Mouse (Mus musculus) bone marrow, adult 2 months (tissue): ENCODE measurements around the gene Col6a5. TPM values are rescaled to one million over a fixed set of nuclear protein-coding genes. Genes with fewer than 3 reads are reported as not detected.

Experiments used
- H3K27ac ChIP-seq: fragments of 200-500 bp; 2 replicates; pipeline ENCODE4 v1.5.1; 2012; ENCODE audit warnings: low read depth, mild to moderate bottlenecking, control low read depth, inconsistent platforms, low read length; ENCODE audit not compliant: control insufficient read depth, poor library complexity, insufficient read depth
- H3K4me1 ChIP-seq: fragments of 200-500 bp; 2 replicates; pipeline ENCODE4 v1.6.1; 2011; ENCODE audit warnings: low read length; ENCODE audit not compliant: control insufficient read depth, insufficient read depth
- H3K4me3 ChIP-seq: fragments of 200-500 bp; replicated peaks from 2 replicates; pipeline ENCODE3; 2011; ENCODE audit warnings: mild to moderate bottlenecking, low read depth, low read length, control low read depth; ENCODE audit not compliant: control insufficient read depth
- CTCF ChIP-seq: fragments of 200-500 bp; IDR thresholded peaks from 2 replicates; pipeline ENCODE4 v1.5.1; 2011; ENCODE audit warnings: low read length, control low read depth; ENCODE audit not compliant: control insufficient read depth, insufficient read depth
- POLR2A ChIP-seq: fragments of 200-500 bp; IDR thresholded peaks from 2 replicates; pipeline ENCODE4 v1.6.1; 2011; ENCODE audit warnings: low read depth, mild to moderate bottlenecking, control low read depth, low read length, borderline replicate concordance; ENCODE audit not compliant: control insufficient read depth
- WGBS: fragments of 180-500 bp; shearing (Covaris S2); methylation state at CpG from one replicate; pipeline ENCODE4 v1.1.7; 2018; 5-methylcytosine and 5-hydroxymethylcytosine counted together
- polyA plus RNA-seq: library from polyadenylated mRNA; stranded (reverse); fragments of >200 nt; gene quantifications from 2 replicates; pipeline ENCODE4 v1.2.4, GENCODE M21; 2011; ENCODE audit warnings: low replicate concordance; ENCODE audit not compliant: missing spikeins, insufficient read depth, insufficient read length

Col6a5 gene
- polyA plus RNA-seq, 1 experiment = not detected

DNA sequence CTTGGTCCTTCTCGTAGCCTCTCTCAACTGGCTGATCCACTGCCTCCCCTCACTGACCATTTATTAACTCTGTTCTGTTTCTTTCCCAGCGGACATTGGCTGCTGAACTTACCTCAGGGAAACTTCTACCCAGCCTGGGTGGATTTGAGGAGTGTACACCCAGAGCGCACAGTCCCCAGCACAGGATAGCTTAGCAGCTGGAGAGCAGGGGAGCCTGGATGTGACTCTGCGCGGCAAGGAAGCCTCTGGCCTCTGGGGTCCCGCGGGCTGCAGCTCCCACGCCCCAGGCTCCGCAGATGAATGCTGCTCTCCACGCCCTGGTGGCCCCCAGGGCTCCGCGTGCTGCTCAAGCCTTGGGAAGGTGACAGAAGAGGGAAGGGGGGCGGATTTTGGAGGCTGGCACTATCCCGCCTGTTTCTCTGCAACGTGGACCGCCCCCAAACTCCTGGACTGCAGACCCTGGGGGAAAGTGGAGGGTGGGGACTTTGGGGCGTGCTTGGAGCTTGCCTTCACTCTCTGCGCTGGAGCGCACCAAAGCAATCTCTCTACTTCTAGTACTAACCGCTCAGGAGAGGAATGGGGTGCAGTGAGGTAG is 132.6 kb downstream of the Col6a5 start, which contains the start of gene Col6a6:
Col6a6 (minus strand) TSS at position 370 of the 595 bp plus-strand sequence.
- H3K4me1 ChIP-seq = no peaks in the 10 kb centered on the region; the same call in 1 of the 2 replicates
- no peak for TF ChIP-seq CTCF
- TF ChIP-seq POLR2A = no peak
- H3K27ac ChIP-seq = no peak within 1 kb of the TSS
- 27% methylated on average over 20 of the region's 20 CpGs for WGBS
- H3K4me3 ChIP-seq = no peak within 1 kb of the TSS

GRCm38 (mm10) chr9:105827076-105827647 is 133.3 kb downstream of the Col6a5 start:
- H3K4me1 ChIP-seq = no peaks in the 10 kb centered on the region; the same call in 1 of the 2 replicates
- TF ChIP-seq CTCF = no peak
- no peak for TF ChIP-seq POLR2A
- no peak overlapping the region for H3K4me3 ChIP-seq
- H3K27ac ChIP-seq = no peak overlapping the region
- 56% methylated on average over 8 of the region's 8 CpGs for WGBS

- TF ChIP-seq POLR2A (no peak), CTCF (no peak)
- WGBS = 82% methylated on average over 6 of the region's 6 CpGs
- Histone ChIP-seq H3K4me3 (no peak overlapping the region), H3K27ac (no peak overlapping the region), H3K4me1 (no peaks in the 10 kb centered on the region)
Observed at GRCm38 (mm10) chr9:105820711-105821110, 139.7 kb downstream of the Col6a5 start.

GRCm38 (mm10) chr9:105819155-105819709 is 141.2 kb downstream of the Col6a5 start:
- no peak for TF ChIP-seq POLR2A
- no peak for TF ChIP-seq CTCF
- Histone ChIP-seq H3K4me1 (no peaks in the 10 kb centered on the region), H3K27ac (no peak overlapping the region), H3K4me3 (no peak overlapping the region)
- WGBS = 70% methylated on average over 29 of the region's 29 CpGs

- H3K4me3 ChIP-seq = no peak overlapping the region
- no peak for TF ChIP-seq POLR2A
- TF ChIP-seq CTCF = no peak
- H3K4me1 ChIP-seq = no peaks in the 10 kb centered on the region
- WGBS = 79% methylated on average over 5 of the region's 5 CpGs
- H3K27ac ChIP-seq = no peak overlapping the region
Observed at GRCm38 (mm10) chr9:105814436-105814835, 146.0 kb downstream of the Col6a5 start.

DNA sequence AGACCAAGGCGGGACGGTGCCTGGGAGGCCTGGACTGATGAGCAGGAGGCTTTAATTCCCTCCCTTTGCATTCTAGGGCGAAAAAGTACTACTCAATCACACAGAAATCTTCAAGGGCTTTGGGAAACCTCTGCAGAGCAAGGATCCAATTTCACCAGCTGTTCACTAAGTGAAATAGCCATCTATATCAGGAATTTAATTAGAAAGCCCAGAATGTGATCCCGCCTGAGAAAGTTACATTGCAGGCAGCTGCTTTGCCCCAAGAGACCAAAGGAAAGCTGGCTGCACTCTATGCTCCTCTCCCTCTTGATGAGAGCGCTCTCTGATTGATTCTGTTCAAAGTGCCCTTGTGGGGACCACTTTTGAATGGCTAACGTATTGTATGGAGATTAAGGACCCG is 149.0 kb downstream of the Col6a5 start:
- H3K4me1 ChIP-seq = no peaks in the 10 kb centered on the region
- TF ChIP-seq POLR2A (no peak), CTCF (no peak)
- WGBS = 80% methylated on average over 7 of the region's 7 CpGs
- no peak overlapping the region for H3K27ac ChIP-seq
- H3K4me3 ChIP-seq = no peak overlapping the region

DNA sequence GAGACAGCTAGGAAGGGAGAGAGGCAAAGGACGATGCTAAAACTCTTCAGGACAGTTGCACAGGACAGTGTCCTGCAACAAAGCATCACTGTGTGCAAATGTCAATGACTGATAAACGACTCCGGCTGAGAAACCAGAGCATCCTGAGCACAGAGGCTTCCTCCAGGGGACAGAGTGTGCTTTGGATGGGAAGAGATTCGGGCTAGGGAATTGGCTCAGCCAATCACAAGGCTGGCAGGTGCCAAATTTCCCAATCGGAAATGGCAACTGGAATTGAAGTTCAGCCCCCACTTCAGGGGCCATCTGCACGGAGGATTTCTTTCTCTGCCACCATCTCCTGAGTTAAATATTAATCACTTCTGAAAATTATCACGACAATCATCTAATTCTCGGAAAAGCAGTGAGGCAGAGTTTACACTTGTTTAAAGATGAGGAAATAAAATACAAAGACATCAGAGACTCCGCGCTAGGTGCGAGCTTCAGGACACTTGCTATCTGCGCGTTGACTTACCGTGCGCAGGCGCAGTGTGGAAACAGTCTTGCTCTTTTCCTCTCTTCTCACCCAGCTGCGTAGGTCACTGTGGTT is 151.4 kb downstream of the Col6a5 start:
- H3K27ac ChIP-seq = no peak overlapping the region
- 82% methylated on average over 17 of the region's 17 CpGs for WGBS
- H3K4me3 ChIP-seq = no peak overlapping the region
- H3K4me1 ChIP-seq = no peaks in the 10 kb centered on the region; the same call in 1 of the 2 replicates
- TF ChIP-seq POLR2A (no peak), CTCF (no peak)

Other genes with a start within 250 kb of the Col6a5 start
- gene Col6a6, start 132.5 kb downstream of the Col6a5 start, polyA plus RNA-seq = not detected in 2 replicates
- not detected in 2 replicates for gene Col6a4, start 136.1 kb upstream of the Col6a5 start, polyA plus RNA-seq
- gene Glyctk, start 197.5 kb upstream of the Col6a5 start, polyA plus RNA-seq = 0.99 and 1.9 TPM in 2 replicates
- gene Wdr82, start 210.3 kb upstream of the Col6a5 start, polyA plus RNA-seq = 15.9 and 17.7 TPM in 2 replicates
- 32.4 and 91.7 TPM in 2 replicates for gene Ppm1m, start 239.1 kb upstream of the Col6a5 start, polyA plus RNA-seq
- 21.7 and 63.2 TPM in 2 replicates for gene Twf2, start 242.5 kb upstream of the Col6a5 start, polyA plus RNA-seq